Mouse (Mus musculus): ENCODE results near the gene Ptp4a2. TPM values are rescaled to one million over a fixed set of nuclear protein-coding genes. Genes with fewer than 3 reads are reported as not detected.
"Not testable (repeated sequence)": the region's sequence is repeated elsewhere in the genome, so short reads cannot be mapped to it uniquely, and the experiment has no call there.

The Ptp4a2 gene
- total RNA-seq, 2 experiments from 2014 or later, result 572 to 625 TPM

DNA sequence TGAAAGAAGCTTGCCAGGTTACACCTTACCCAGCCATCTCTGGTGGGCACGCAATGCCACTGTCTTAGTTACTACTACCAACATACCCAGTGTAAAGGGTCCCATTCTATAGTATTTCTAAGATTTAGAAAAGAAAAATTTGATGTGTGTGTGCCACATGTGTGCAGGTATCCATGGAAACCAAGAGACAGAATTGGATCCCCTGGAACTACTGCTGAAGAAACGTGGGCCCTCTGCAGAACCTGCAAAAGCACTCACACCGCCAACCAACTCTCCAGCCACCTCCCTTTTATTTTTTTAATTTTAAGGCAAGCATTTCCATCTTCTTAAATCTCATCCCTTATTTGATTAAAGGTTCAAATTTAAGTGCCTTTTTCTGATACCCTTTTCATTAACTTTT is 40.8 kb downstream of the Ptp4a2 start:
- no peak for DNase-seq

GRCm38 (mm10) chr4:129853053-129853452 is 42.0 kb downstream of the Ptp4a2 start:
- no peak for DNase-seq

GRCm38 (mm10) chr4:129853996-129854395 is 43.0 kb downstream of the Ptp4a2 start:
- DNase-seq, result no peak

DNA sequence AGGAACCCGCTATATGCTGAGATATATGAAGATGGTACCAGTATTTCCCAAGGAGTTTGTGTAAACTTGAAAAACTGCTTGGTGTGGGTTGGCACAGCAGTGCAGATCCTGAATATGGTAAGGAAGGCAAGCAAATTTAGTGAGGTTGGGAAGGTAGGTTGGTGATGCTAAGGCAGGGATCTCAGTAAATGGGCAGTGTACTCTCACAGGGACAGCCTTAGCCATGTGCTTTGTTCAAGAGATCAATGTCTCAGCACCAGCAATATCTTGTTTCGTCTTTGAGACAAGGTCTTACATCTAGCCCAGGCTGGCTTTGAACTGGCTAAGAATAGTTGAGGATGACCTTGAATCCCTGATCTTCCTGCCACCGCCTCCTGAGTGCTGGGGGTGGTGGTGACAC is 43.6 kb downstream of the Ptp4a2 start:
- no peak for DNase-seq

DNA sequence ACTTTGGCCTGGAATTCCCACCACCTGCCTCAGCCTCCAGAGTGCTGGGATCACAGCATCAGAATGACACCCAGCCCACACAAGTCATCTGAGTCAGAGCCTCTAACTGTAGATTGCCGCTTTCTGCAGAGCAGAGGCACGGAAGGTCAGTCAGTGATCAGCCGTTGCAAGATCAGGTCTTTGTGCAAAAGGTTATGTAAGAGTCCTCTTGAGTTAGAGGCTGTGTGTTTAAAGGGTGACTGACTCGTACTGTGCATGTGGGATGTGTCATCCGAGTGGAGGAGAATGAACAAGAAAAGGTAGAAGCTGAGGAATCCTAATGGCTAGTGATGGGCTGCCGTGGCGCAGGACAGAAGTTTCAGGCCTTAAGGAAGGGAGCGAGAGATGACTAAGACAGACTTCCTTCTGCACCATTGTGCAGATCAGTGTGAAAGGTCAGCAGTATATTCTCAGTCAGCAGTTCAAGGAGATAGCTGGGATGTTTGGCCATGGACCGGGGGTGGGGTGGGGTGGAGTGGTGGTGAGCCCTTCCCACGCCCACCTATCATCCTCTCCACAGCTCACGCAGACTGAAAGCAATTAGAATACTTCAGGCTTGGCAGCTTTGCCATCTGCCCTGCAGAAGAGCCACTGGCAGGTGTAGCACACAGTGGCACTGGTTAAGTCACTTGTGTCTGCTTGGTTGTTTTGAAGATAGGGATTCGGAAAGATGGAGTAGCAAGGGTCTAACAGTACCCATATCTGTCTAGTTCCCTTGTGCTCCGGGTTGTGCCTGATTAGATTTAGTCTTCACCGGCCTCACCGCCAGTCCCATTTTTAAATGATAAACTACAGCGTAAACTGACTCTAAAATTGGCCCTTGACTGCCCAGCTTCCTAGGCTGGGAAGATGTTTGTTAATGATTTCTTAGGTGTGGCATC is 44.3 kb downstream of the Ptp4a2 start:
- no peak for DNase-seq

- DNase-seq, result no peak
These were observed 49.4 kb downstream of the Ptp4a2 start for GRCm38 (mm10) chr4:129860456-129860855.

DNA sequence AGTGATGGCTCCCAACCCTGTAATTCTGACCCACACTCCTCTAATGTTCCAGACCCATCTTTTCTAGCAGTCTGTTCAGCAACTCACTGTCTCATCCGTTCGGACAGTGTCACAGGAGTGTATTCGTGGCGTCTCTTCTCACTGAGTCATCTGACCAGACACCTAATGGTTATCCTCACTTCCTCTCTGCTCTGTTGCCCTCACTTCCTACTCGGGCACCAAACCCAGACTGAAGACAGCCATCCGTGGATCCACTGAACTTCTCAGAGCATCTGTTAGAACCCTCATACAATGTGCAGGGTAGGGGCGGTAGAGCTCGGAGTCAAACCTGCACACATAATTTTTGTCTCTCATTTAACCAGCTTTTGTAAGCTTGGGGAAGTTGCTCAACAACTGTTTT is 50.4 kb downstream of the Ptp4a2 start:
- DNase-seq, result no peak

GRCm38 (mm10) chr4:129862357-129862756 is 51.3 kb downstream of the Ptp4a2 start:
- DNase-seq, result no peak

GRCm38 (mm10) chr4:129866171-129866570 is 55.2 kb downstream of the Ptp4a2 start:
- not testable (repeated sequence) for DNase-seq

DNA sequence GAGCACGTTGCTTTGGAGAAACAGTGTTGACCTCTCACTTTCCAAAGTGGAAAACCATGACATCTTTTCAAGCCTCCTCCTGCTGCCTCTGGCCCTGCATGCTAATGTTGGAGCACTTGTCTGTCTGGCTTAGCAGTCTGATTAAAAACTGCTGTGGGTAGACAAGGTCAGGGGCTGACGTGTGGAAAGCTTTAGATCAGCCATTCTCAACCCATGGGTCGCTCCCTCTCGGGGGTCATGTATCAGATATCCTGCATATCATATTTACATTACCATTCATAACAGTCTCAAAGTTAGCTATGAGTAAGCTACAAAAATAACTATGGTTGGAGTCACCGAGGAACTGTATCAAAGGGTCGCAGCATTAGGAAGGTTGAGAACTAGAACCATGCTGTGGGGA is 57.2 kb downstream of the Ptp4a2 start:
- no peak for DNase-seq

DNA sequence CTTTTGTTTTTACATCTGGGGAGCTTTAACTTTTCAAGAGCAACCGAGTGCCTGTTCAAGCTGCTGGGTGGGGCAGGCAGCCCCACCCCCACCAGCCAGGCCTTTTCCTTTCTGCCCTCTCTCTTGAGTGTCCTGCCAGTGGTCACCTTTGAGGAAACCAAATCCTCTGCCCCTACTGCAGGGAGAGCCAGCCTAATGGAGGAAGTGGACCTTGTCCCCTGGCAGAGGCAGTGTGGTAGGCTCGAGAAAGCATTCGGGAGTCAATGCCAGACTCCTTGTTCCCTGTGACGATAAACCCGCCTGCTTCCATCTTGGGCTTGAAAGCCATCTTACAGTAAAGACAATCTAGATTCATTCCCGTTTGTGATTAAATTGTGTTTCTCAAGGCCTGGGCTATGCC is 59.5 kb downstream of the Ptp4a2 start:
- no peak for DNase-seq

GRCm38 (mm10) chr4:129872376-129872922 is 61.4 kb downstream of the Ptp4a2 start:
- no peak for DNase-seq

- DNase-seq, result no peak
These were observed 63.8 kb downstream of the Ptp4a2 start for GRCm38 (mm10) chr4:129874805-129875204.

GRCm38 (mm10) chr4:129875406-129875805 is 64.4 kb downstream of the Ptp4a2 start:
- DNase-seq, result no peak

DNA sequence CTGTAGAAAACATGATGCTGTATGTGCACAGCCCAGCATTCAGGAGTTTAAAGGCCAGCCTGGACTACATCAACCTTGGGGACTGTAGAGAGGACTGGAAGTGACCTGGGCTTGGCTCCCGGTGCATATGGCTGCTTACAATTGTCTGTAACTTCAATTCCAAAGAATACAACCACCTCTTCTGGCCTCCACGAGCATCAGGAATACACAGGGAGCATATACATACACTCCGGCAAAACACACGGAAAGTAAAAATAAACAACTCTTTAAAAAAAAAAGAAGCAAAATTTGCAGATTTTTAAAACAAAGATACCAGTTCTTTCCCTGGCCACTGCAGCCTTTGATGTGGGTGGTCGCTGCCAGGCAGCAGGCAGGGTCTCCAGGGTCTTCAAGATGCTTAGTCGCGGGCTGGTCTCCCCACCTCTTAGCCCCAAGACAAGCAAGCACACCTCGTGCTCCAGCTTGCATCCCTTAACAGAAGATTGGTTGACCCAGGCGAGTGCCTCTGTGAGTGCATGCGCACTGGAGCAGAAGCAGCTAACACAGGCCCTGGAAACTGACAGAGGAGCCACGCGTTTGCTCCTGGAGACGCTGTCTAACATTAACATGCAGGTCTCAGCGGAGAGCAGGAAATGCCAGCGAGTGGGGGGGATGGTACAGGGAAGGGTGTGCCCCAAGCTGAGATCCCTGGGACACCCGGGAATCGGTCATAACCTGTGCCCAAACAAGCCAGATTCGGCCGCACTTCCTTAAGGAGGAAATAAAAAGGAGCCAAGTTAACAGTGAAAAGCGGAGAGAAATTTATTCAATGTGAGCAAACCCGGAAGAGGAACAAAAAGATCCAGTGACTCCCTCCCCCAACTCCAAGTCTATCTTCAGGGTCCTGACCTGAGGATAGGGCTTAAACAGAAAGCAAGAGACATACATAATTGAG is 66.1 kb downstream of the Ptp4a2 start:
- peak; percentile 50 for DNase-seq

DNA sequence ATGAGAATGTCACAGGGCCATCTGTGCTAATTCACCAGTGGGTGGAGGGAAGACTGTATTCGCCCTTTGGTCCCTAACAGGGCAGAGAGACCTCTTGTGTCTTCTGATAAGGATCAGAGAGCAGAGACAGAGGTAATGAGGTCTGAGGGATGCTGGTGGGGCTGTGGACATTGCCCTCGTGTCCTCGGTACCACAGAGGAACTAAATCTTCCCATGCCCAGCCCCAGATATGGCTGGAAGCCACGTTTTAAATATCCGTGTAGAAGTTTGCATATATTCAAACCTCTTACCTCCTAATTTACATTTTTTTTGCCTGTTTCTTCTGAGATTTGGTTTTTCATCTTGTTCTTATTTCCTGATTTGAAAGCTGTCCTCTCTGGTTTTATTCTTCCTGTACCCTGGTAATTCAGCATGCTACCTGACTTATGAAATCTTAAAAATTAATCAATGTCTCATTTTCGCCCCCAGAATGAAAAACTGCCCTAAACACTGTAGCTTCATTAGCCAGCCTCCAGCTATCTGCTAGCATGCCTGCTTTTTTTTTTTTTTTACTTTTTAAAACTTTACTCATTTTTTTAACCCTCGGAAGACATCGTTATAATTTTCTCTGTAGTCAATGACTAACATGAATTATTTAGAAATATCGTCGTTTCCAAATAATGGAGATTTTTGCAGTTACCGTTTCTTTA is 67.1 kb downstream of the Ptp4a2 start:
- no peak for DNase-seq

GRCm38 (mm10) chr4:129878656-129879145 is 67.7 kb downstream of the Ptp4a2 start:
- DNase-seq, result no peak

DNA sequence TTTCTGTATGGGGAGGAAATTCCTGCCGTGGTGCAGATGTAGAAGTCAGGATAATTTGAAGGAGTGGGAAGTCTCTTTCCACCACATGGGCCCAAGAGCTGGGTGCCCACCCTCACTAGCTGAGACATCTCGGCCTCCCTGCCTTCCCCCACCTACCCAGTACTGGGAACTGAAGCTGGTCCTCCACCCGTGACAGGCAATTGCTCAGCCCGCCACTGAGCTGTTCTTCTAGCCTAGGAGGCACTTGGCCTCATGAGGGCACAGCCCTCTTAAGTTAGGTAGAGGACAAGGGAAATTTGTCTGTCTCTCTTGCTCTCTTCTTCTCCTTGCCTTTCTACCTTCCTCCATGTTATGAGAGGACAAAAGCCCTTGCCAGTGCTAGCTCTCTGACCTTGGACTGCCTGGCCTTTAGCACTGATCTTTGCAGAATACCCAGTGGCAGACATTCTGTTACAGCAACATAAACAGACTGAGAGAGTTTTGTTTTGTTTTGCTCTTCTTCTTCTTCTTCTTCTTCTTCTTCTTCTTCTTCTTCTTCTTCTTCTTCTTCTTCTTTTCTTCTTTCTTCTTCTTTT is 68.3 kb downstream of the Ptp4a2 start:
- no peak for DNase-seq

DNA sequence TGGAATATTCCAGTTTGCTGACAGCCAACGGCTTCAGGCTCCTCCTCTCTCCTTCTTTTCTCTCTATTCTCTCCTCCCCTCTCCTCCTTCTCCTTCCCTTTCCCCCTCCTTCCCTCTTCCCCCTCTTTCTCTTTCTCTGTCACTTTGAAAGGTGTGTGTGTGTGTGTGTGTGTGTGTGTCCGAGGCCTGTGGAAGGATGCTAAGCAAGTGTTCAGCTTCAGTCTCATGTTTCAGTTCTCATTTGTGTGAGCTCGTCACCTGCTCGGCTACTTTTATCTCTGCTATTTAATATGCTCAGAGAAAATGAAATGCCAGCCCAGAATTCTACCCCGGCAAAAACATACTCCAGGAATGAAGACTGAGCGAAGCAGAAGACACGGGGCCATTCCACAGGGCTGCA is 69.6 kb downstream of the Ptp4a2 start:
- no peak for DNase-seq

GRCm38 (mm10) chr4:129881661-129882060 is 70.6 kb downstream of the Ptp4a2 start:
- DNase-seq, result no peak

DNA sequence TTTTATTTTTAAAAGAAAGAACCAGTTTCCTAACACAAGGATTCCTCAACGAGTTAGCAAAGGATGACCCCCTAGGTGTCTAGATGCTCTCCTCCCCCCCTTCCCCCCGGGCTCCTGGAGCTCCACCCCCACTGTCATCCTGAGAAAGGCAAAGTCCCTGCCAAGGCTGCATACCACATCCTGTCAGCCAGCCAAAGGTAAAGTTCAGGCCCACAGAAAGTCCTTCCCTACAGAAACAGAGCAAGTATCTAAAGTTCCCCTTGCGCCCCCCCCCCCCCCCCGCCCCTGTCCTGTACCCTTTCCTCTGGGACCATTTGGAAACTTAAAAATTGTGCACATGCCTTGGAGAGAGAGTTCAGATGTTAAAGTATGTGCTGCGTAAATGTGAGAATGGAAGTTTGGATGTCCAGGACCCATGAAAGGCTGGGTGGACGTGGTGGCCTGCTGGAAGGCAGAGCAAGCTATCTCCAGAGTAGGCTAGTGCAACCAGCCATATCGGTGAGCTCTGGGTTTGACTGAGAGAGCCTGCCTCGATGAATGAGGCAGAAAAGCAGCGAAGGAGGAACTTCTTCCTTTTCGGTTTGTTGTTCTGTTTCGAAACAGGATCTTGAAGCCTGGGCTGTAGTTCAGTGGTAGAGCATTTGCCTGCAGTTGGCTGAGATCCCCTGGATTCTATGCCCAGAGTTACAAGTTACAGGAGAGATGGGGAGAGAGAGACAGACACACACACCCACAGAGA is 71.7 kb downstream of the Ptp4a2 start:
- DNase-seq, result peak; percentile 27

All from gastrocnemius, postnatal 10 days (tissue).